Mouse (Mus musculus) intestine, postnatal 0 days (tissue): Measurements from ENCODE around the gene Prtn3. TPM values are rescaled to one million over a fixed set of nuclear protein-coding genes. Genes with fewer than 3 reads are reported as not detected.

ENCODE experiments used
- ATAC-seq: fragments of 200-750 bp; cut with Nextera tagmentation; 2 replicates; pipeline ENCODE4 v1.8.0; 2017; ENCODE audit warnings: mild to moderate bottlenecking, moderate TSS enrichment, moderate library complexity
- H3K27ac ChIP-seq: fragments of 300-500 bp; sonication (generic); 2 replicates; pipeline ENCODE4 v1.5.1; 2014; ENCODE audit warnings: mild to moderate bottlenecking, low read depth, low read length, moderate library complexity
- H3K27me3 ChIP-seq: fragments of 300-500 bp; sonication (generic); replicated peaks from 2 replicates; pipeline ENCODE4 v1.6.1; 2014; ENCODE audit warnings: low read length, mixed read lengths; ENCODE audit not compliant: control insufficient read depth, insufficient read depth
- H3K36me3 ChIP-seq: fragments of 300-500 bp; sonication (generic); 2 replicates; pipeline ENCODE4 v1.6.1; 2014; ENCODE audit warnings: mild to moderate bottlenecking, moderate library complexity; ENCODE audit not compliant: control insufficient read depth, insufficient read depth
- H3K4me1 ChIP-seq: fragments of 300-500 bp; sonication (generic); replicated peaks from 2 replicates; pipeline ENCODE4 v1.6.1; 2014; ENCODE audit warnings: antibody characterized with exemption, low read length, mixed read lengths; ENCODE audit not compliant: control insufficient read depth, insufficient read depth
- H3K4me2 ChIP-seq: fragments of 300-500 bp; sonication (generic); replicated peaks from 2 replicates; pipeline ENCODE4 v1.6.1; 2014; ENCODE audit warnings: low read depth, mild to moderate bottlenecking, moderate library complexity
- H3K4me3 ChIP-seq: fragments of 300-500 bp; sonication (generic); 2 replicates; pipeline ENCODE4 v1.5.1; 2014; ENCODE audit warnings: low read depth, low read length
- H3K9ac ChIP-seq: fragments of 300-500 bp; sonication (generic); 2 replicates; pipeline ENCODE4 v1.6.1; 2014; ENCODE audit warnings: mild to moderate bottlenecking, low read depth, low read length
- H3K9me3 ChIP-seq: fragments of 300-500 bp; sonication (generic); 2 replicates; pipeline ENCODE4 v1.6.1; 2016; ENCODE audit warnings: mixed run types; ENCODE audit not compliant: control insufficient read depth
- CTCF ChIP-seq: sonication (generic); IDR thresholded peaks from 2 replicates; pipeline ENCODE4 v1.5.1; 2016; ENCODE audit warnings: low read depth, mild to moderate bottlenecking, control low read depth, antibody characterized with exemption, moderate library complexity
- WGBS: fragments of 180-500 bp; shearing (Covaris S2); extraction: QIAGEN DNeasy Blood & Tissue Kit; methylation state at CpG from one replicate; pipeline ENCODE4 v1.1.7; 2014; 5-methylcytosine and 5-hydroxymethylcytosine counted together
- microRNA-seq: library from miRNA; unstranded; fragments of <30 nt; microRNA quantifications from one replicate; pipeline ENCODE4, GENCODE M21; 2016
- polyA plus RNA-seq: library from polyadenylated mRNA; unstranded; fragments of >200 nt; fragmentation: Nextera tagmentation; extraction: Ambion mirVana; gene quantifications from 2 replicates; pipeline ENCODE4 v1.2.1, GENCODE M21; 2015

Prtn3 gene
- polyA plus RNA-seq, 1 experiment from 2014 or later = 1.1 TPM

- peak overlapping the region; percentile 92 for H3K27ac ChIP-seq
- ATAC-seq = no peak
- peak overlapping the region; percentile 98 for H3K4me3 ChIP-seq
- no peaks in the 10 kb centered on the region for H3K9me3 ChIP-seq
- H3K27me3 ChIP-seq = no peaks in the 10 kb centered on the region
- WGBS = 22% methylated on average over 9 of the region's 9 CpGs
- TF ChIP-seq CTCF = no peak
- H3K4me2 ChIP-seq = peak overlapping the region; percentile 90
- H3K4me1 ChIP-seq = peaks cover 18% of the 10 kb centered on the region
- peak overlapping the region; percentile 45 for H3K9ac ChIP-seq
- H3K36me3 ChIP-seq = peaks cover 22% of the 10 kb centered on the region
Measured at GRCm38 (mm10) chr10:79928907-79929701, 54.8 kb downstream of the Prtn3 start.

- Histone ChIP-seq H3K4me1 (peaks cover 18% of the 10 kb centered on the region), H3K36me3 (peaks cover 24% of the 10 kb centered on the region), H3K27me3 (no peaks in the 10 kb centered on the region), H3K4me2 (peak overlapping the region; percentile 13), H3K4me3 (no peak overlapping the region), H3K27ac (peak overlapping the region; percentile 4; the same call in 1 of the 2 replicates), H3K9me3 (no peaks in the 10 kb centered on the region), H3K9ac (no peak overlapping the region)
- WGBS = 79% methylated on average over 18 of the region's 18 CpGs
- 0 out of 2 replicates have a peak, but pooled peaks have one; percentile 14 for TF ChIP-seq CTCF
- ATAC-seq = no peak
Measured at GRCm38 (mm10) chr10:79929967-79930825, 55.9 kb downstream of the Prtn3 start.

DNA sequence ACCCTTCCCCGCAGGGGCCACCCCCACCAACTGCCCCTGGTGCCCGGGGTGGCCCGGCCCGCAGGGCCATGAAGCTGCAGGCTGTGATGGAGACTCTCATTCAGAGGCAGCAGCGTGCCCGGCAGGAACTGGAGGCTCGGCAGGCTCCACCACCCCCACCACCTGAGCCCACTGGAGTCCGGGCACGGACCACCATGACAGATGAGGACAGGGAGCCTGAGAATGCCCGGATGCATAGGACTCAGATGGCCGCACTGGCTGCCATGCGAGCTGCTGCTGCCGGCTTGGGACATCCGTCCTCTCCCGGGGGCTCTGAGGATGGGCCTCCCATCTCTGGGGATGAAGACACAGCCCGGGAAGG is 56.5 kb downstream of the Prtn3 start:
- Histone ChIP-seq H3K27me3 (no peaks in the 10 kb centered on the region), H3K9me3 (no peaks in the 10 kb centered on the region), H3K9ac (no peak overlapping the region), H3K4me1 (peaks cover 18% of the 10 kb centered on the region), H3K36me3 (peaks cover 31% of the 10 kb centered on the region), H3K4me2 (0 out of 2 replicates have a peak overlapping the region, but pooled peaks have one; percentile 13), H3K4me3 (no peak overlapping the region), H3K27ac (no peak overlapping the region)
- ATAC-seq = no peak
- WGBS = 90% methylated on average over 16 of the region's 16 CpGs
- TF ChIP-seq CTCF = no peak

GRCm38 (mm10) chr10:79931797-79932196 is 57.5 kb downstream of the Prtn3 start:
- Histone ChIP-seq H3K4me3 (no peak overlapping the region), H3K9ac (no peak overlapping the region), H3K4me2 (peak overlapping the region; percentile 6; the same call in 1 of the 2 replicates), H3K4me1 (peaks cover 18% of the 10 kb centered on the region), H3K27me3 (no peaks in the 10 kb centered on the region), H3K27ac (no peak overlapping the region; the same call in 1 of the 2 replicates), H3K9me3 (no peaks in the 10 kb centered on the region), H3K36me3 (peaks cover 32% of the 10 kb centered on the region)
- ATAC-seq = no peak
- TF ChIP-seq CTCF = no peak
- WGBS = 69% methylated on average over 9 of the region's 9 CpGs

DNA sequence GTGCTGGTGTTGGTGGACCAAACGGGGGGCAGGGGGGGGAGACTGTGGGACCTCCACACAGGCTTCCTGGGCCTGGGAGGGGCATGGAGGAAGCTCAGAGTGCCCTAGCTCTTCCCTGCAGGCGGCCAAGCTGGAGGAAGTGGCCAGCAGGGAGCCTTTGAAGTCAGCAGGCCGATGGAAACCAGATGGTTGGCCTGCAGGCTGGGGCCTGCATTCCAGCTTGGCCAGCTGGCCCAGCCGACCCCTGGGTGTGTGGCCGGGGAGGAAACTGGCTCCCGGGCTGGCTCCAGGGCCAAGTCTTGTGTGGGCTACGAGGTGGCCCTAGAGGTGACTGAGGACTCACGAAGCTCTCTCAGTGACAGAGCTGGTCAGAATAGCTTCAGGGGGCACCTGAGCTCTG is 58.5 kb downstream of the Prtn3 start:
- H3K4me2 ChIP-seq = peak overlapping the region; percentile 27
- H3K27ac ChIP-seq = peak overlapping the region; percentile 57; the same call in 1 of the 2 replicates
- no peak for ATAC-seq
- 0 out of 2 replicates have a peak overlapping the region, but pooled peaks have one; percentile 18 for H3K9ac ChIP-seq
- 24% methylated on average over 8 of the region's 8 CpGs for WGBS
- H3K4me1 ChIP-seq = peaks cover 18% of the 10 kb centered on the region
- H3K4me3 ChIP-seq = no peak overlapping the region
- H3K36me3 ChIP-seq = peaks cover 32% of the 10 kb centered on the region
- TF ChIP-seq CTCF = peak; percentile 26; the same call in 1 of the 2 replicates
- no peaks in the 10 kb centered on the region for H3K9me3 ChIP-seq
- no peaks in the 10 kb centered on the region for H3K27me3 ChIP-seq

Small RNAs within 50 kb of the gene (microRNA-seq; reads per million reads assigned to microRNA genes)
- not detected for gene Mir6910

Other genes starting within 250 kb of the Prtn3 start
- 1.9 and 2.2 TPM in 2 replicates for gene Shc2, start 236.6 kb upstream of the Prtn3 start, polyA plus RNA-seq
- gene Odf3l2, start 228.7 kb upstream of the Prtn3 start, polyA plus RNA-seq = not detected in 2 replicates
- 15.6 and 16.9 TPM in 2 replicates for gene Madcam1, start 209.9 kb upstream of the Prtn3 start, polyA plus RNA-seq
- 47.6 and 48.5 TPM in 2 replicates for gene Tpgs1, start 205.1 kb upstream of the Prtn3 start, polyA plus RNA-seq
- 88.0 and 89.6 TPM in 2 replicates for gene Cdc34, start 192.3 kb upstream of the Prtn3 start, polyA plus RNA-seq
- gene Gzmm, start 185.5 kb upstream of the Prtn3 start, polyA plus RNA-seq = 0.16 and 0.26 TPM in 2 replicates
- gene Bsg, start 170.0 kb upstream of the Prtn3 start, polyA plus RNA-seq = 888 and 937 TPM in 2 replicates
- gene Hcn2, start 157.8 kb upstream of the Prtn3 start, polyA plus RNA-seq = 0.38 and 0.43 TPM in 2 replicates
- 18.7 and 20.1 TPM in 2 replicates for gene Polrmt, start 127.9 kb upstream of the Prtn3 start, polyA plus RNA-seq
- gene Fgf22, start 119.4 kb upstream of the Prtn3 start, polyA plus RNA-seq = 0.13 TPM in 1 of 2 replicates, not detected in the other
- 41.2 and 43.5 TPM in 2 replicates for gene Rnf126, start 107.5 kb upstream of the Prtn3 start, polyA plus RNA-seq
- 7.3 and 8.9 TPM in 2 replicates for gene Fstl3, start 97.2 kb upstream of the Prtn3 start, polyA plus RNA-seq
- gene Prss57, start 83.5 kb upstream of the Prtn3 start, polyA plus RNA-seq = 0.07 TPM in 1 of 2 replicates, not detected in the other
- 19.9 and 21.1 TPM in 2 replicates for gene Palm, start 80.9 kb upstream of the Prtn3 start, polyA plus RNA-seq
- 254 and 255 TPM in 2 replicates for gene Misp, start 53.5 kb upstream of the Prtn3 start, polyA plus RNA-seq
- 86.9 and 92.2 TPM in 2 replicates for gene Ptbp1, start 20.0 kb upstream of the Prtn3 start, polyA plus RNA-seq
- gene Plppr3, start 158 bp downstream of the Prtn3 start, polyA plus RNA-seq = 6.2 and 7.2 TPM in 2 replicates
- not detected in 2 replicates for gene Elane, start 11.8 kb downstream of the Prtn3 start, polyA plus RNA-seq
- not detected in 2 replicates for gene Cfd, start 16.4 kb downstream of the Prtn3 start, polyA plus RNA-seq
- gene Med16, start 34.4 kb downstream of the Prtn3 start, polyA plus RNA-seq = 17.0 and 17.8 TPM in 2 replicates
- gene Gm26602, start 36.4 kb downstream of the Prtn3 start, polyA plus RNA-seq = 2.9 and 17.9 TPM in 2 replicates
- 0.21 and 0.47 TPM in 2 replicates for gene Kiss1r, start 42.5 kb downstream of the Prtn3 start, polyA plus RNA-seq
- gene R3hdm4, start 46.7 kb downstream of the Prtn3 start, polyA plus RNA-seq = 62.0 and 62.8 TPM in 2 replicates
- 8.7 and 13.2 TPM in 2 replicates for gene Arid3a, start 52.6 kb downstream of the Prtn3 start, polyA plus RNA-seq
- 41.9 and 44.0 TPM in 2 replicates for gene Wdr18, start 85.7 kb downstream of the Prtn3 start, polyA plus RNA-seq
- gene Grin3b, start 96.2 kb downstream of the Prtn3 start, polyA plus RNA-seq = 0.08 and 0.17 TPM in 2 replicates
- 24.7 and 25.3 TPM in 2 replicates for gene Tmem259, start 109.9 kb downstream of the Prtn3 start, polyA plus RNA-seq
- gene Cnn2, start 114.1 kb downstream of the Prtn3 start, polyA plus RNA-seq = 109 and 117 TPM in 2 replicates
- gene Abca7, start 122.0 kb downstream of the Prtn3 start, polyA plus RNA-seq = 2.2 and 2.5 TPM in 2 replicates
- 1.2 and 1.3 TPM in 2 replicates for gene Arhgap45, start 142.2 kb downstream of the Prtn3 start, polyA plus RNA-seq
- gene Polr2e, start 165.3 kb downstream of the Prtn3 start, polyA plus RNA-seq = 90.0 and 98.5 TPM in 2 replicates
- 1,519 and 1,523 TPM in 2 replicates for gene Gpx4, start 172.7 kb downstream of the Prtn3 start, polyA plus RNA-seq
- 9.8 and 11.1 TPM in 2 replicates for gene Sbno2, start 231.1 kb downstream of the Prtn3 start, polyA plus RNA-seq
- gene Stk11, start 241.3 kb downstream of the Prtn3 start, polyA plus RNA-seq = 11.7 and 12.4 TPM in 2 replicates